Mouse (Mus musculus): Measurements from ENCODE around the gene Slc19a2. TPM values are rescaled to one million over a fixed set of nuclear protein-coding genes. Genes with fewer than 3 reads are reported as not detected.

The Slc19a2 gene
- polyA plus RNA-seq, 1 experiment, result 6.2 TPM

DNA sequence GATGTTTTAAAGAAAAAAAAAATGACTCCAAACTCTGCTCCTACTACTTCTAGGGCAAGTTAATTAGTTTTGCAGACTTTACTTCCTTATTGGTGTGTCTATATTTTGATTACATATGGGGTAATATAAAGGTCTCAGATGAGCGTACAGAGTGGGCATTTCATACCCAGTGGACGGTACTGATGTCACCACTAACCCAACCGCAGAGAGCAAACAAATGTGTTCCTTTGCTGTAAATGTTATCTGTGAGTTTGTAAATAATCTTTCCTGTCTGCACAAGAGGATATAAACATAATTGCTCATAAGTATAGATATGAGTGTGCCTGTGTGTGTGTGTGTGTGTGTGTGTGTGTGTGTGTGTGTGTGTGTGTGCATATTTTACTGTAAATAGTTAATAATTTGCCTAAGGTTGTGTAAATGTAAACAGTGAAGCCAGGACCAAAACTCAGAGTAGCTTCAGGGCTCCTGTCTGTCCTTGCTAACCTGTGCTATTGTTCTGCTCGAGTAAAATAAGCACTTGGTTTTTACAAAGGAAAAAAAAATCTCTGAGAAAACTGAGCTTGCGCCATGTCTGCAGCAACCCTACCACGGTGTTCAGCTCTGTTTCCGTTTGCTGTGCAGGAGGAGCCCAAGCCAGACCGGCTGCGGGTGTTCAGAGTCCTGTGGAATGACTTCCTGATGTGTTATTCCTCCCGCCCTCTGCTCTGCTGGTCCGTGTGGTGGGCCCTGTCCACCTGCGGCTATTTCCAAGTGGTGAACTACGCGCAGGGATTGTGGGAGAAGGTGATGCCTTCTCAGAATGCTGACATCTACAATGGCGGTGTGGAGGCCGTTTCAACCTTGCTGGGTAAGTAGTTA lies 11.6 kb downstream of the Slc19a2 start:
- Histone ChIP-seq H3K79me2 (ENCODE audit: control insufficient read depth, insufficient read depth) (no peaks in the 10 kb centered on the region), H3ac (ENCODE audit: control insufficient read depth, insufficient read length) (no peak overlapping the region)

DNA sequence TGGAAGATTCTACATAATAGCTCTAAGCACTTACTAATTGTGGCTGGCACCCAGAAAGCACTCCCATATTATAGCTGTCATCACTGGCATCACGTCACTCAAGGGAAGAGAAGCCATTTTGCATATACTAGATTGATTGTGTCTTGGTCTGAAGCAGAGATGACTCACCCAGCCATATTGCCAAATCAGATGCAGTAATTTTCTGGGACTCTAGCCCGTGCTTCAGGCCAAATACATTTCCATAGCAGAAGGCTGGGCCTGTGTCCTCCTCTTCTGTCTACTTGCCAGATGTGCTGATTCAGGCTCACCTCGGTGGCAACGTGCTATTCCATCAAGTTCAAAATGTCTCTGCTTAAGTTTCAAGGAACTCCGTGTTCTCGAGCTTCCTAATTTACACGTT lies 12.7 kb downstream of the Slc19a2 start:
- no peak overlapping the region for H3K4me3 ChIP-seq
- peaks cover 50% of the 10 kb centered on the region for H3K36me3 ChIP-seq (ENCODE audit: control insufficient read depth, insufficient read depth)

More for the DNA sequence above, 11.6 kb downstream of the Slc19a2 start:
- TF ChIP-seq USF1 (IDR thresholded peaks at IDR 0.05; ENCODE audit: low read depth), result no peak
- TF ChIP-seq MYOD1 (IDR thresholded peaks at IDR 0.05; ENCODE audit: control insufficient read depth in 1 of 3, insufficient read length in 2 of 3, low read depth in 2 of 3), result no peak
- TF ChIP-seq POLR2AphosphoS2 (IDR thresholded peaks at IDR 0.05; ENCODE audit: insufficient read length, low read depth), result no peak
- no peak for TF ChIP-seq E2F4 (IDR thresholded peaks at IDR 0.05; ENCODE audit: insufficient read depth)
- TF ChIP-seq CEBPB (IDR thresholded peaks at IDR 0.05; ENCODE audit: insufficient read depth, poor library complexity, severe bottlenecking), result no peak
- TF ChIP-seq MAX (IDR thresholded peaks at IDR 0.05; ENCODE audit: low read depth), result no peak
- H3K4me3 ChIP-seq, result no peak overlapping the region
- no peaks in the 10 kb centered on the region for H3K27me3 ChIP-seq (ENCODE audit: control insufficient read depth, insufficient read depth, insufficient read length)
- no peak overlapping the region for H3K4me2 ChIP-seq (ENCODE audit: low read depth)
- H3K36me3 ChIP-seq (ENCODE audit: control insufficient read depth, insufficient read depth), result peaks cover 50% of the 10 kb centered on the region

DNA sequence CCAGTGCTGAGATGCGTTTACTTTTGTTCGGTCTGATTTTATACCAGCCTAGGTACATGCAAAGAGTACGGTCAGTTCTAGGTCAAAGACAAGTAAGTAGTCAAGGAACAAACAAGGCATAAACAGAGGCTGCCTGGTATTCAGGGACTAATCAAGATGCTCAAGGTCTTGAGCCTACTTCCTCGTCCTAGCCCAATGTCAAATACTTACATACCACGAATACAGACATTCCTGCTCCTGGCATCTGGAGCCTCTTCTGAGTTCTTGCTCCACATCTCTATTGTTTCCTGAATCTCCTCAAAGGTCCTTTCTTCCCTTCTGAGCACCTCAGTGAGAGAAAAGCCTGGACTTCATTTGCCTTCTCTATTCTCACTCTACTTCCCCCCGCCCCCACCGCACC lies 22.1 kb downstream of the Slc19a2 start:
- Histone ChIP-seq H3K79me2 (ENCODE audit: control insufficient read depth, insufficient read depth) (no peaks in the 10 kb centered on the region), H3K36me3 (ENCODE audit: control insufficient read depth, insufficient read depth) (no peaks in the 10 kb centered on the region), H3K4me3 (no peak overlapping the region), H3K4me2 (ENCODE audit: low read depth) (no peak overlapping the region), H3ac (ENCODE audit: control insufficient read depth, insufficient read length) (no peak overlapping the region), H3K27me3 (ENCODE audit: control insufficient read depth, insufficient read depth, insufficient read length) (no peaks in the 10 kb centered on the region)
- TF ChIP-seq POLR2A (IDR thresholded peaks at IDR 0.05; ENCODE audit: insufficient read length, low read depth), result no peak
- TF ChIP-seq TCF12 (IDR thresholded peaks at IDR 0.05; ENCODE audit: insufficient read depth, poor library complexity, severe bottlenecking), result no peak
- no peak for TF ChIP-seq MYOG (IDR thresholded peaks at IDR 0.05; ENCODE audit: control insufficient read depth in 1 of 3, insufficient read depth in 1 of 3, insufficient read length in 2 of 3, low read depth in 2 of 3)
- no peak for TF ChIP-seq POLR2AphosphoS2 (IDR thresholded peaks at IDR 0.05; ENCODE audit: insufficient read length, low read depth)
- TF ChIP-seq TCF3 (IDR thresholded peaks at IDR 0.05; ENCODE audit: insufficient read length, low read depth), result no peak

More for the DNA sequence above, 12.7 kb downstream of the Slc19a2 start:
- TF ChIP-seq TCF12 (IDR thresholded peaks at IDR 0.05; ENCODE audit: insufficient read depth, poor library complexity, severe bottlenecking) (no peak), POLR2AphosphoS2 (IDR thresholded peaks at IDR 0.05; ENCODE audit: insufficient read length, low read depth) (no peak), REST (IDR thresholded peaks at IDR 0.05; ENCODE audit: insufficient read depth, insufficient read length) (no peak), USF1 (IDR thresholded peaks at IDR 0.05; ENCODE audit: low read depth) (no peak), CEBPB (IDR thresholded peaks at IDR 0.05; ENCODE audit: insufficient read depth, poor library complexity, severe bottlenecking) (peak; percentile 63), POLR2A (IDR thresholded peaks at IDR 0.05; ENCODE audit: insufficient read length, low read depth) (no peak), MAX (IDR thresholded peaks at IDR 0.05; ENCODE audit: low read depth) (no peak), MYOG (IDR thresholded peaks at IDR 0.05; ENCODE audit: control insufficient read depth in 1 of 3, insufficient read depth in 1 of 3, insufficient read length in 2 of 3, low read depth in 2 of 3) (no peak), TCF3 (IDR thresholded peaks at IDR 0.05; ENCODE audit: insufficient read length, low read depth) (no peak)
- Histone ChIP-seq H3ac (ENCODE audit: control insufficient read depth, insufficient read length) (no peak overlapping the region), H3K79me2 (ENCODE audit: control insufficient read depth, insufficient read depth) (no peaks in the 10 kb centered on the region), H3K4me2 (ENCODE audit: low read depth) (no peak overlapping the region), H3K27me3 (ENCODE audit: control insufficient read depth, insufficient read depth, insufficient read length) (no peaks in the 10 kb centered on the region)

DNA sequence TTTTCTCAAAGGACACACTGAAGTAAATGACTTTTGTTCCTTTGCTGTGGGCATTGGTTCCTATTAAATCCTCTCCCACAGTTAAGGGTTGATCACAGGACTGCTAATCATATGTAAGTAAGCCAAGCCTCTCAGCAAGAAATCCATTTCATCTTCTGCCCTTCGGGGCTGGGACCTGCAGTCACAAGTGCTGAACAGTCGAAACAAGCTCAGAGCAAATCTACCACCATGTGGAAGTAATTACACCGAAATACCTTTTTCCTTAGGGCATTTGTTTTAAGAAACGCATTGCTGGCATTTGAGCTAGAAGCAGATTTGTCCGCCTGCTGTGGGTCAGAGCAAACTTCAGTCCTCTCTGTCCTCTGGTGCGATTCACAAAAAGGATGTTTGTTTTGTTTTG lies 24.8 kb downstream of the Slc19a2 start:
- no peak overlapping the region for H3ac ChIP-seq (ENCODE audit: control insufficient read depth, insufficient read length)
- H3K36me3 ChIP-seq (ENCODE audit: control insufficient read depth, insufficient read depth), result no peaks in the 10 kb centered on the region
- H3K79me2 ChIP-seq (ENCODE audit: control insufficient read depth, insufficient read depth), result no peaks in the 10 kb centered on the region
- H3K4me2 ChIP-seq (ENCODE audit: low read depth), result no peak overlapping the region
- H3K4me3 ChIP-seq, result no peak overlapping the region
- H3K27me3 ChIP-seq (ENCODE audit: control insufficient read depth, insufficient read depth, insufficient read length), result no peaks in the 10 kb centered on the region
- TF ChIP-seq E2F4 (IDR thresholded peaks at IDR 0.05; ENCODE audit: insufficient read depth) (no peak), REST (IDR thresholded peaks at IDR 0.05; ENCODE audit: insufficient read depth, insufficient read length) (no peak), MAX (IDR thresholded peaks at IDR 0.05; ENCODE audit: low read depth) (no peak), SRF (IDR thresholded peaks at IDR 0.05; ENCODE audit: control insufficient read depth, insufficient read length, low read depth) (no peak), POLR2A (IDR thresholded peaks at IDR 0.05; ENCODE audit: insufficient read length, low read depth) (no peak), USF1 (IDR thresholded peaks at IDR 0.05; ENCODE audit: low read depth) (no peak), TCF12 (IDR thresholded peaks at IDR 0.05; ENCODE audit: insufficient read depth, poor library complexity, severe bottlenecking) (no peak), MYOG (IDR thresholded peaks at IDR 0.05; ENCODE audit: control insufficient read depth in 1 of 3, insufficient read depth in 1 of 3, insufficient read length in 2 of 3, low read depth in 2 of 3) (no peak), CEBPB (IDR thresholded peaks at IDR 0.05; ENCODE audit: insufficient read depth, poor library complexity, severe bottlenecking) (no peak), MYOD1 (IDR thresholded peaks at IDR 0.05; ENCODE audit: control insufficient read depth in 1 of 3, insufficient read length in 2 of 3, low read depth in 2 of 3) (no peak), POLR2AphosphoS2 (IDR thresholded peaks at IDR 0.05; ENCODE audit: insufficient read length, low read depth) (no peak), TCF3 (IDR thresholded peaks at IDR 0.05; ENCODE audit: insufficient read length, low read depth) (no peak)

DNA sequence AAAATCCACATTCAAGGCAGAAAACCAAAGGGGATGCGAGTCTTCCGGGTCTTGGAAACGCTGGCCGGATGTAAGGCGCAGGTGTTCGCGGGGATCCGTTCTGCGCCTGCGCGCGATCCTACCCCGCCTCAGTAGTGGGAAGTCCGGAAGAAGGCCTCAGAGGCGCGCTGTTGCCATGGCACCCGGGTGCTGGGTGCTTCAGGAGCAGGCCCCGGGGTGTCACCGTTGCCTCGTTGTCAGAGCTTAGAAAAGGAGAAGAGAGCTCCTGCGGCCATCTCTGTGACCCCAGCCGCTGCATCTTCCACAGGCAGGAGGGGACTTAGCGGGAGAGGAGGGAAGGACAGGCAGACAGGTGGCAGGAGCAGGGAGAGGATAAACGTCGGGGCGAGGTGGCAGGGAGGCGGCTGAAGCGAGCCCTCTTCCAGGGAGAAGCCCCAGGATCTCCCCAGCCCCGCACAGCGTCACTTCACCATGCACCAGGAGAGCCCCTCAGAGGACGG lies 26.7 kb downstream of the Slc19a2 start, which contains the start of gene Ccdc181:
Ccdc181 (plus strand) TSS at position 131 of the 500 bp plus-strand sequence.
- no peaks in the 10 kb centered on the region for H3K79me2 ChIP-seq (ENCODE audit: control insufficient read depth, insufficient read depth)
- peak within 1 kb of the TSS; percentile 71 for H3K4me2 ChIP-seq (ENCODE audit: low read depth)
- no peak within 1 kb of the TSS for H3ac ChIP-seq (ENCODE audit: control insufficient read depth, insufficient read length)
- H3K4me3 ChIP-seq, result peak within 1 kb of the TSS; percentile 28
- H3K36me3 ChIP-seq (ENCODE audit: control insufficient read depth, insufficient read depth), result no peaks in the 10 kb centered on the region
- TF ChIP-seq USF1 (IDR thresholded peaks at IDR 0.05; ENCODE audit: low read depth), result no peak
- TF ChIP-seq MYOG (IDR thresholded peaks at IDR 0.05; ENCODE audit: control insufficient read depth in 1 of 3, insufficient read depth in 1 of 3, insufficient read length in 2 of 3, low read depth in 2 of 3), result no peak
- TF ChIP-seq POLR2A (IDR thresholded peaks at IDR 0.05; ENCODE audit: insufficient read length, low read depth), result peak; percentile 50
- TF ChIP-seq MYOD1 (IDR thresholded peaks at IDR 0.05; ENCODE audit: control insufficient read depth in 1 of 3, insufficient read length in 2 of 3, low read depth in 2 of 3), result no peak
- no peaks in the 10 kb centered on the region for H3K27me3 ChIP-seq (ENCODE audit: control insufficient read depth, insufficient read depth, insufficient read length)

Data from myocyte (in vitro differentiated cells).